Mouse (Mus musculus) embryonic facial prominence, embryonic 13.5 days (tissue): ENCODE results near the gene Fryl. TPM values are rescaled to one million over a fixed set of nuclear protein-coding genes. Genes with fewer than 3 reads are reported as not detected.

Experiments used
- ATAC-seq: fragments of 200-750 bp; cut with Nextera tagmentation; 2 replicates; pipeline ENCODE4 v1.8.0; 2017; ENCODE audit warnings: low read depth; ENCODE audit not compliant: insufficient number of reproducible peaks, insufficient read depth, low FRiP score, low TSS enrichment
- H3K27ac ChIP-seq: fragments of 300-500 bp; sonication (generic); 2 replicates; pipeline ENCODE4 v1.5.1; 2015; ENCODE audit warnings: moderate library complexity, mild to moderate bottlenecking, inconsistent platforms
- H3K27me3 ChIP-seq: fragments of 300-500 bp; sonication (generic); 2 replicates; pipeline ENCODE4 v1.6.1; 2015; ENCODE audit warnings: mild to moderate bottlenecking, inconsistent platforms
- H3K36me3 ChIP-seq: fragments of 300-500 bp; sonication (generic); 2 replicates; pipeline ENCODE4 v1.6.1; 2015; ENCODE audit warnings: mild to moderate bottlenecking, inconsistent platforms
- H3K4me1 ChIP-seq: fragments of 300-500 bp; sonication (generic); 2 replicates; pipeline ENCODE4 v1.6.1; 2015; ENCODE audit warnings: inconsistent platforms
- H3K4me2 ChIP-seq: fragments of 300-500 bp; sonication (generic); 2 replicates; pipeline ENCODE4 v1.6.1; 2015; ENCODE audit warnings: moderate library complexity, mild to moderate bottlenecking, inconsistent platforms
- H3K4me3 ChIP-seq: fragments of 300-500 bp; sonication (generic); 2 replicates; pipeline ENCODE4 v1.5.1; 2015; ENCODE audit warnings: mild to moderate bottlenecking, inconsistent platforms
- H3K9ac ChIP-seq: fragments of 300-500 bp; sonication (generic); 2 replicates; pipeline ENCODE4 v1.6.1; 2015; ENCODE audit warnings: mild to moderate bottlenecking, inconsistent platforms
- H3K9me3 ChIP-seq: fragments of 300-500 bp; sonication (generic); 2 replicates; pipeline ENCODE4 v1.6.1; 2016; ENCODE audit warnings: inconsistent platforms
- WGBS: fragments of 180-500 bp; shearing (Covaris S2); methylation state at CpG from one replicate; pipeline ENCODE4 v1.1.7; 2015; ENCODE audit warnings: mixed read lengths; 5-methylcytosine and 5-hydroxymethylcytosine counted together
- polyA plus RNA-seq: library from polyadenylated mRNA; unstranded; fragments of >200 nt; fragmentation: Nextera tagmentation; extraction: Ambion mirVana; gene quantifications from 2 replicates; pipeline ENCODE4 v1.2.1, GENCODE M21; 2015

Gene Fryl
- polyA plus RNA-seq = 28.5 and 30.2 TPM in 2 replicates

GRCm38 (mm10) chr5:73256352-73257065 lies at the start of gene Fryl:
TSS of gene Fryl (minus strand) at chr5:73256619.
- Histone ChIP-seq H3K36me3 (no peaks in the 10 kb centered on the region), H3K4me1 (peaks cover 11% of the 10 kb centered on the region), H3K4me3 (peak within 1 kb of the TSS; percentile 93), H3K27ac (peak within 1 kb of the TSS; percentile 97), H3K9me3 (no peaks in the 10 kb centered on the region), H3K9ac (peak within 1 kb of the TSS; percentile 90), H3K4me2 (peak within 1 kb of the TSS; percentile 71), H3K27me3 (no peaks in the 10 kb centered on the region; the same call in 1 of the 2 replicates)
- WGBS = under 1% methylated on average over 44 of the region's 44 CpGs
- ATAC-seq = peak; percentile 99

GRCm38 (mm10) chr5:73304507-73304906 lies 48.1 kb upstream of the Fryl start:
- H3K9ac ChIP-seq = no peak overlapping the region

DNA sequence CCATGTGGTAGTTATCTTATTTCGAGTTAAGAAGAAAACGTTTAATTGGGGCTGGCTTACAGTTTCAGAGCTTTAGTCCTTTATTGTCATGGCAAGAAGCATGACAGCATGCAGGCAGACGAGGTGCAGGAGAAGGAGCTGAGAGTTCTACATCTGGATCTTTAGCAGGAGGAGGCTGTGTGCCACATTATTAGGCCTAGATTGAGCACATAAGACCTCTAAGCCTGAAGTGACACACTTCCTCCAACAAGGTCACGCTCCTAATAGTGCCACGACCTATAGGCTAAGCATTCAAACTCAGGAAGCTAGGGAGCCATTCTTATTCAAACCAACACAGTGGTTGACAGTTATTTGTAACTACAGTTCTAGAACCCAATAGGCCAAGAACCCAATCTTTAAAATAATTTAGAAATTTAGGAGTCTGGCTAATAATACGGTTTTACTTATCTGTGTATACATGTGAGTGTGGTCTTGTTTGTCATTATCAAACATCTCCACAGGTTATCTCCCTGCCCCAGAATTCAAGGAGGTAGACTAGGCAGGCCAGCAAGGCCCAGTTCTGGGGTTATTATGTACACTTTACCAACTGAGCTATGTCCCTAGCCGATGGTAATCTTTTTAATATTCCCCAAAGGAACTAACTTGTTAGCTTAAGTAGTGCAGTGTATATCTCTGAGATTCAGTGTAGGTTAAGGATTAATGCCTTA lies 45.3 kb upstream of the Fryl start:
- Histone ChIP-seq H3K4me3 (no peak overlapping the region), H3K9me3 (no peaks in the 10 kb centered on the region), H3K36me3 (peaks cover 64% of the 10 kb centered on the region), H3K27ac (no peak overlapping the region), H3K27me3 (no peaks in the 10 kb centered on the region), H3K4me2 (no peak overlapping the region), H3K9ac (no peak overlapping the region), H3K4me1 (no peaks in the 10 kb centered on the region)
- ATAC-seq = no peak
- WGBS = 88% methylated on average over 7 of the region's 7 CpGs

More at GRCm38 (mm10) chr5:73304507-73304906, 48.1 kb upstream of the Fryl start:
- no peak overlapping the region for H3K27ac ChIP-seq
- ATAC-seq = no peak
- H3K27me3 ChIP-seq = no peaks in the 10 kb centered on the region
- H3K4me1 ChIP-seq = no peaks in the 10 kb centered on the region
- 91% methylated on average over 12 of the region's 12 CpGs for WGBS
- H3K36me3 ChIP-seq = peaks cover 78% of the 10 kb centered on the region
- H3K4me2 ChIP-seq = no peak overlapping the region
- H3K4me3 ChIP-seq = no peak overlapping the region
- no peaks in the 10 kb centered on the region for H3K9me3 ChIP-seq

DNA sequence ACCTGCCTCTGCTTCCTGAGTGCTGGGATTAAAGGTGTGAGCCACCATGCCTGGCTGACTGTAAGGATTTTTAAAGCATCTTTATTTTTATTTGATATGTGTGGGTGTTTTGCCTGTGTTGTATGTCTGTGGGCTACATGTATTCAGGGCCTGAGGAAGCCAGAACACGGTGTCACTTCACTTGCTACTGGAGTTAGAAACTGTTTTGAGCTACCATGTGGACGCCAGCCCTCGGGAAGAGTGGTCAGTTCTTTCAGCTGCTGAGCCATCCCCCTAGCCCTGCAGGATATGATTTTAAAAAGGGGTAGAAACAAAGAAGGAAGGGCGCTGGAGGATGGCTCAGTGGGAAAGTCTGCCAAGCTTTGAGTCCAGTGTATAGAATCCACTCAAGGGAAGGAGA lies 39.5 kb upstream of the Fryl start:
- H3K36me3 ChIP-seq = peaks cover 34% of the 10 kb centered on the region

GRCm38 (mm10) chr5:73295016-73295415 lies 38.6 kb upstream of the Fryl start:
- H3K4me1 ChIP-seq = peaks cover 12% of the 10 kb centered on the region
- no peak overlapping the region for H3K9ac ChIP-seq
- no peak overlapping the region for H3K4me2 ChIP-seq
- H3K36me3 ChIP-seq = peaks cover 25% of the 10 kb centered on the region
- no peak overlapping the region for H3K4me3 ChIP-seq
- WGBS = 95% methylated on average over 7 of the region's 7 CpGs
- no peak overlapping the region for H3K27ac ChIP-seq
- H3K9me3 ChIP-seq = no peaks in the 10 kb centered on the region
- no peaks in the 10 kb centered on the region for H3K27me3 ChIP-seq
- no peak for ATAC-seq

More for the DNA sequence above, 39.5 kb upstream of the Fryl start:
- Histone ChIP-seq H3K9ac (no peak overlapping the region), H3K9me3 (no peaks in the 10 kb centered on the region), H3K27me3 (no peaks in the 10 kb centered on the region), H3K4me3 (no peak overlapping the region), H3K4me1 (peaks cover 12% of the 10 kb centered on the region), H3K27ac (no peak overlapping the region), H3K4me2 (no peak overlapping the region)
- no peak for ATAC-seq
- WGBS = 87% methylated on average over 4 of the region's 4 CpGs

DNA sequence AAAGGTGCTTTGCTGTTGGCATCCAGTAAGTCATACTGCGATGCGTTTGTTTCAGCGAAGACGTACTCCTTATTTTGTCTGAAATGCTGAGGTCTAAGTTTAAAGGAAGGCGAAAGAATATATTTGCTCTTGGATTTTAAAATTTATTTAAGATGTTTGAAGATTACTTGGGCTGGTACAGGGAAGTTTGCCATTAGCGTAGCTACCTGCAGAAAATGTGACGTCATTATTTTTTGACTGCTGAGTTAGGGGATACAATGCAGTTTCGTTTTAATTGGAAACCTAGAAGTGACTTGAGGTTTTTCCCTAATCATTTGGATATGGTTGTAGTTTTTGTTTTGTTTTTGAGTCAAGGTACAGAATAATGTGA lies 37.0 kb upstream of the Fryl start:
- Histone ChIP-seq H3K4me2 (peak overlapping the region; percentile 66), H3K27me3 (no peaks in the 10 kb centered on the region), H3K4me1 (peaks cover 12% of the 10 kb centered on the region), H3K9ac (peak overlapping the region; percentile 91), H3K9me3 (no peaks in the 10 kb centered on the region), H3K36me3 (peaks cover 23% of the 10 kb centered on the region), H3K4me3 (peak overlapping the region; percentile 94), H3K27ac (no peak overlapping the region)
- 13% methylated on average over 8 of the region's 8 CpGs for WGBS
- no peak for ATAC-seq

GRCm38 (mm10) chr5:73292502-73293457 lies 36.4 kb upstream of the Fryl start, which contains the start of gene Ociad1:
TSS of gene Ociad1 (plus strand) at chr5:73292784.
- peaks cover 18% of the 10 kb centered on the region for H3K36me3 ChIP-seq
- H3K9me3 ChIP-seq = no peaks in the 10 kb centered on the region
- peak; percentile 97 for ATAC-seq
- H3K4me2 ChIP-seq = peak within 1 kb of the TSS; percentile 66
- H3K4me1 ChIP-seq = peaks cover 12% of the 10 kb centered on the region
- under 1% methylated on average over 58 of the region's 58 CpGs for WGBS
- peak within 1 kb of the TSS; percentile 91 for H3K9ac ChIP-seq
- no peaks in the 10 kb centered on the region for H3K27me3 ChIP-seq
- peak within 1 kb of the TSS; percentile 93 for H3K27ac ChIP-seq
- H3K4me3 ChIP-seq = peak within 1 kb of the TSS; percentile 94

DNA sequence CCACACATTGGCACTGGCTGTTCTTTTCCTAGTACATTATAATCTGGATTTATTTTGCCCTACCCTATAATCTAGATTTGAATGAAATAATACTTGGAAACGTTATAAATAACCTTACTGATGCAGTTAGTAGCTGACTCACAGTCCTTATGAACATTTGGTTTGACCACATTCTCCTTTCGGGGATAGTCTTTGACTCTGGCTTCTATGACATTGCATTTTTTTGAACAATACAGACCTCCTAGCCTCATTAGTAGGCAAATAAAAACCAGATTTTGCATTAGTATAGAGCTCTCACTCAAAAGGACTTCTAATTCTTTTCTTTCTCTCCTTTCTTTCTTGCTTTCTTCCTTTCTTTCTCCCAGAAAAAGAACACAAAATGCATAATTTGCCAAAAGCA lies 33.5 kb upstream of the Fryl start:
- H3K36me3 ChIP-seq = peaks cover 2% of the 10 kb centered on the region
- no peak overlapping the region for H3K4me2 ChIP-seq
- no peak for ATAC-seq
- H3K4me3 ChIP-seq = no peak overlapping the region
- no peak overlapping the region for H3K9ac ChIP-seq
- H3K27ac ChIP-seq = no peak overlapping the region
- H3K9me3 ChIP-seq = no peaks in the 10 kb centered on the region
- no peaks in the 10 kb centered on the region for H3K27me3 ChIP-seq
- peaks cover 8% of the 10 kb centered on the region for H3K4me1 ChIP-seq
- WGBS = 34% methylated on average over 2 of the region's 2 CpGs

DNA sequence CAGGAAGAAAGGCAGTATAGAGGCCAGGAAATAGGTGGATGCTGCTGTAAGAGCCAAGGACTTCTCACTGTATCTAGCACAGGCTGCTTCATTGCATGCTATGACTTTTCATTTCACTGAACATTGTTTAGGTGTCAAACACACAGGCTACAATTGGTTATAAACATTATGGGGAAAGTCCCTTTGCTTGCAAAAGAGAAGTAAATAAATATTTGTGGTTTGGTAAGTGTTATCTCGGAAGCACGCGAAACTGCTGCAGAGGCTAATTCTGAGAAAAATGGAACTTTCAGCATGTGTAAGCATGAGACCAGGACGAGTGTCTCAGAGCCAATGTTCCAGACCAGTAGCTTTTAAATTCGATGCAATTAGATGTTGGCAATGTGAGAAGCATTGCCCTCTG lies 30.2 kb upstream of the Fryl start:
- Histone ChIP-seq H3K9me3 (no peaks in the 10 kb centered on the region), H3K27ac (no peak overlapping the region), H3K4me1 (no peaks in the 10 kb centered on the region), H3K36me3 (no peaks in the 10 kb centered on the region), H3K27me3 (no peaks in the 10 kb centered on the region), H3K9ac (no peak overlapping the region), H3K4me3 (no peak overlapping the region), H3K4me2 (no peak overlapping the region)
- WGBS = 82% methylated on average over 5 of the region's 5 CpGs
- ATAC-seq = no peak

DNA sequence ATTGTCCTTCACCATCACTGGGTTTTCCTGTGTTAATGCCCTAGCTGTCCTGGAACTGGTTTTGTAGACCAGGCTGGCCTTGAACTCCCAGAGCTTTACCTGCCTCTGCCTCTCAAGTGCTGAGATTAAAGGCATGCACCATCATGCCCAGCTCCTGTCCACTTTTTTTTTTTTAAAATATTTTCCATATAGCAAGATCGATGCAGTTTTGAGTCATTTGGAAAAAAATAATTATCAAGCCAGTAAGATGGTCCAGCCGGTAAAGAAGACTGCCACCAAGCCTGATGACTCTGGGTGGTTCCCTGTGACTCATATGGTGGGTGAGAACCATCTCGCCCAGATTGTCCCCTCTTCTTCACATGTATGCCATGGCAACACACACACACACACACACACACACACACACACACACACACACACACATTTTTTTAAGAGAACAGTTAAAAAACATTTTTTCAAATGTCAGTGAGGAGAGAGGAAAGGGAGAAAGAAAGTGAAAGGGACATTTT lies 29.1 kb upstream of the Fryl start:
- no peaks in the 10 kb centered on the region for H3K9me3 ChIP-seq
- H3K9ac ChIP-seq = no peak overlapping the region
- no peaks in the 10 kb centered on the region for H3K4me1 ChIP-seq
- H3K36me3 ChIP-seq = no peaks in the 10 kb centered on the region
- H3K4me3 ChIP-seq = no peak overlapping the region
- H3K27ac ChIP-seq = no peak overlapping the region
- WGBS = 79% methylated on average over 3 of the region's 3 CpGs
- no peaks in the 10 kb centered on the region for H3K27me3 ChIP-seq
- ATAC-seq = no peak
- H3K4me2 ChIP-seq = no peak overlapping the region

DNA sequence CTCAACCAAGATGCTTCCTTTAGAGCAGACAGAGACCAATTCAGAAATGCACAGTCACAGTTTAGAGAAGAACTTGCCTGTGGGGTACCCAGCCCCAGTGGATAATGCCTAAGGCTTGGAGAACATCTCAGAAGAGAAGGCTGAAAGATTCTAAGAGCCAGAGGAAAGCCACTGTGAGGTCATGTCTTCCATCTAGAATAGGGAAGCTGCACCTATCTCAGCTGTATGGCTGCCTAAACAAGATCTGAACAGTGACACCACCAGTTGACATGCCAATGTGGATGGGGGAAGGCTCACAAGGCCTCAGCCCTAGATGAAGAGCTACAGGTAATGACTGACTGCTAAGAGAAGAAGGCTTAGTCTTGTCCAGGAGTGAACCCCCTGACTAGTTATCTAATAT lies 27.6 kb upstream of the Fryl start:
- ATAC-seq = no peak
- peaks cover 6% of the 10 kb centered on the region; the same call in 1 of the 2 replicates for H3K4me1 ChIP-seq
- no peaks in the 10 kb centered on the region for H3K9me3 ChIP-seq
- H3K27me3 ChIP-seq = no peaks in the 10 kb centered on the region
- no peaks in the 10 kb centered on the region for H3K36me3 ChIP-seq
- no peak overlapping the region for H3K4me2 ChIP-seq
- no peak overlapping the region for H3K27ac ChIP-seq
- no peak overlapping the region for H3K9ac ChIP-seq
- H3K4me3 ChIP-seq = no peak overlapping the region
